Comparison of ENCODE assay signal across 10 mouse cellular contexts in genomic region chr2:158359757-158360620, GRCm38 (mm10). TPM values are rescaled to one million over a fixed set of nuclear protein-coding genes. Genes with fewer than 3 reads are reported as not detected.
A peak's percentile ranks its signal among the peaks of the same experiment; 100 is the strongest.
DNase-seq lines count a peak whose midpoint lies in the region; ATAC-seq and TF ChIP-seq lines count a peak whose summit lies in the region.
"Had no signal": no experiment of that assay in that cellular context is flagged by ENCODE, and none has a peak within 500 bp of the region (broad histone marks: within the 10 kb centered on the region; RNA-seq: fewer than 3 reads in every experiment).

No protein-coding gene starts in this region.

- DNase-seq in layer of hippocampus, adult 2 months (ENCODE audit: low spot score in 2 of 2): no peak
- no peak for DNase-seq in layer of hippocampus, adult 9-10 months (ENCODE audit: low spot score)
- no peak for DNase-seq in embryonic facial prominence, embryonic 14.5 days (ENCODE audit: low spot score)
- DNase-seq in midbrain, postnatal 0 days (ENCODE audit: low spot score): no peak
- DNase-seq in adrenal gland, postnatal 4 days (ENCODE audit: low spot score in 2 of 2): no peak
- DNase-seq in heart, adult 18-20 months: no peak
- DNase-seq: right cerebral cortex, postnatal 14 days had no signal

- no peak for TF ChIP-seq CTCF in layer of hippocampus, adult 2 months (conservative IDR thresholded peaks at IDR 0.05)
- TF ChIP-seq CTCF in midbrain, postnatal 0 days (IDR thresholded peaks at IDR 0.05): no peak

- H3K9ac ChIP-seq in embryonic facial prominence, embryonic 14.5 days (ENCODE audit: low read depth, low read length): peak overlapping the region; percentile 88
- peak overlapping the region; percentile 98 for H3K9ac ChIP-seq in kidney, embryonic 14.5 days (ENCODE audit: low read depth, low read length)
- H3K9ac ChIP-seq in midbrain, postnatal 0 days (replicated peaks; ENCODE audit: low read length, poor library complexity, severe bottlenecking): peak overlapping the region; percentile 86

- H3K4me1 ChIP-seq in embryonic facial prominence, embryonic 14.5 days (ENCODE audit: control insufficient read depth, insufficient read depth, low read length): peaks cover 13% of the 10 kb centered on the region
- peaks cover 18% of the 10 kb centered on the region for H3K4me1 ChIP-seq in kidney, embryonic 14.5 days (ENCODE audit: control insufficient read depth, insufficient read depth, low read length)
- no peaks in the 10 kb centered on the region for H3K4me1 ChIP-seq in midbrain, postnatal 0 days (ENCODE audit: insufficient read depth, low read length)

- peak overlapping the region; percentile 84; the same call in 1 of the 2 replicates for H3K27ac ChIP-seq in layer of hippocampus, adult 2 months
- H3K27ac ChIP-seq in embryonic facial prominence, embryonic 14.5 days (replicated peaks; ENCODE audit: low read depth, low read length): no peak overlapping the region
- H3K27ac ChIP-seq in kidney, embryonic 14.5 days (ENCODE audit: low read depth, low read length): 0 out of 2 replicates have a peak overlapping the region, but pooled peaks have one; percentile 86
- no peak overlapping the region for H3K27ac ChIP-seq in midbrain, postnatal 0 days (ENCODE audit: low read depth, low read length)

- no peaks in the 10 kb centered on the region for H3K27me3 ChIP-seq in embryonic facial prominence, embryonic 14.5 days (replicated peaks; ENCODE audit: control insufficient read depth, insufficient read depth, low read length)
- H3K27me3 ChIP-seq in kidney, embryonic 14.5 days (ENCODE audit: control insufficient read depth, insufficient read depth, low read length): no peaks in the 10 kb centered on the region
- no peaks in the 10 kb centered on the region for H3K27me3 ChIP-seq in midbrain, postnatal 0 days (ENCODE audit: insufficient read depth, low read length)
- H3K27me3 ChIP-seq: Patski had no signal

- no peak for ATAC-seq in embryonic facial prominence, embryonic 14.5 days (ENCODE audit: low read depth)
- ATAC-seq in kidney, embryonic 14.5 days (ENCODE audit: low FRiP score, low TSS enrichment): no peak
- no peak for ATAC-seq in midbrain, postnatal 0 days (ENCODE audit: low FRiP score)
- ATAC-seq in inflammation-experienced regulatory T-cells, adult 6 months: no peak

- peaks cover 55% of the 10 kb centered on the region for H3K36me3 ChIP-seq in embryonic facial prominence, embryonic 14.5 days (ENCODE audit: control insufficient read depth, insufficient read depth, low read length)
- peaks cover 55% of the 10 kb centered on the region for H3K36me3 ChIP-seq in kidney, embryonic 14.5 days (ENCODE audit: control insufficient read depth, insufficient read depth, low read length)
- peaks cover 46% of the 10 kb centered on the region for H3K36me3 ChIP-seq in midbrain, postnatal 0 days (ENCODE audit: insufficient read depth, low read length)

- H3K9me3 ChIP-seq in embryonic facial prominence, embryonic 14.5 days (ENCODE audit: control insufficient read depth, low read length): no peaks in the 10 kb centered on the region
- no peaks in the 10 kb centered on the region for H3K9me3 ChIP-seq in kidney, embryonic 14.5 days (ENCODE audit: control insufficient read depth, low read length)
- no peaks in the 10 kb centered on the region for H3K9me3 ChIP-seq in midbrain, postnatal 0 days (ENCODE audit: low read length)

- H3K4me2 ChIP-seq in embryonic facial prominence, embryonic 14.5 days (ENCODE audit: low read depth, low read length): peak overlapping the region; percentile 72
- H3K4me2 ChIP-seq in kidney, embryonic 14.5 days (replicated peaks; ENCODE audit: low read depth, low read length): peak overlapping the region; percentile 76
- H3K4me2 ChIP-seq in midbrain, postnatal 0 days (ENCODE audit: low read depth, low read length, poor library complexity, severe bottlenecking): peak overlapping the region; percentile 79

- peak overlapping the region; percentile 88 for H3K4me3 ChIP-seq in layer of hippocampus, adult 2 months
- H3K4me3 ChIP-seq in embryonic facial prominence, embryonic 14.5 days (ENCODE audit: low read depth, low read length): peak overlapping the region; percentile 70
- H3K4me3 ChIP-seq in kidney, embryonic 14.5 days (ENCODE audit: low read length): peak overlapping the region; percentile 96
- H3K4me3 ChIP-seq in midbrain, postnatal 0 days (ENCODE audit: low read depth, low read length): peak overlapping the region; percentile 72

- WGBS in embryonic facial prominence, embryonic 14.5 days: 60% methylated on average over 12 of the region's 12 CpGs
- 50% methylated on average over 12 of the region's 12 CpGs for WGBS in kidney, embryonic 14.5 days
- WGBS in midbrain, postnatal 0 days: 74% methylated on average over 12 of the region's 12 CpGs

RNA-seq across cellular contexts. Expression of gene Snhg11, which starts 15.4 kb away (rescaled TPM):
- 100 to 1,000 TPM; 566 to 626 TPM for total RNA-seq in layer of hippocampus, adult 2 months (2021)
- 7.8 and 10.2 TPM in 2 replicates for polyA plus RNA-seq in embryonic facial prominence, embryonic 14.5 days (2014; fragmentation: Nextera tagmentation; extraction: Ambion mirVana)
- polyA plus RNA-seq in kidney, embryonic 14.5 days (2014; fragmentation: Nextera tagmentation; extraction: Ambion mirVana): 4.5 and 8.5 TPM in 2 replicates
- 169 and 264 TPM in 2 replicates for total RNA-seq in midbrain, postnatal 0 days (2014; rRNA removed)
- polyA plus RNA-seq in midbrain, postnatal 0 days (2015; fragmentation: Nextera tagmentation; extraction: Ambion mirVana): 514 and 635 TPM in 2 replicates
- polyA plus RNA-seq in inflammation-experienced regulatory T-cells, adult 6 months (2017; shearing (Covaris generic)): under 1 TPM in 2 of 3 experiments, not detected in 1; 0.10 to 0.11 TPM
- 10 to 100 TPM in 1 of 2 experiments, 1 to 10 TPM in 1; 8.4 to 14.9 TPM for total RNA-seq in adrenal gland, postnatal 4 days (2021)
- under 1 TPM; 0.15 to 0.26 TPM for total RNA-seq in heart, adult 18-20 months (2021)
- polyA plus RNA-seq: Patski had no signal

RNA-seq across cellular contexts. Expression of gene Ralgapb, which starts 49.7 kb away (rescaled TPM):
- 10 to 100 TPM; 95.2 to 95.8 TPM for total RNA-seq in layer of hippocampus, adult 2 months (2021)
- 18.0 and 18.8 TPM in 2 replicates for polyA plus RNA-seq in embryonic facial prominence, embryonic 14.5 days (2014; fragmentation: Nextera tagmentation; extraction: Ambion mirVana)
- 20.0 and 25.9 TPM in 2 replicates for polyA plus RNA-seq in kidney, embryonic 14.5 days (2014; fragmentation: Nextera tagmentation; extraction: Ambion mirVana)
- 59.0 and 71.7 TPM in 2 replicates for total RNA-seq in midbrain, postnatal 0 days (2014; rRNA removed)
- 16.0 and 17.7 TPM in 2 replicates for polyA plus RNA-seq in midbrain, postnatal 0 days (2015; fragmentation: Nextera tagmentation; extraction: Ambion mirVana)
- 10 to 100 TPM; 13.3 to 18.2 (median 13.8) TPM for polyA plus RNA-seq in inflammation-experienced regulatory T-cells, adult 6 months (2017; shearing (Covaris generic))
- total RNA-seq in adrenal gland, postnatal 4 days (2021): 10 to 100 TPM; 37.3 to 48.5 TPM
- 10 to 100 TPM; 35.0 to 35.8 TPM for total RNA-seq in heart, adult 18-20 months (2021)

RNA-seq across cellular contexts. Expression of gene Lbp, which starts 53.7 kb away (rescaled TPM):
- 1 to 10 TPM; 1.4 to 1.8 TPM for total RNA-seq in layer of hippocampus, adult 2 months (2021)
- polyA plus RNA-seq in embryonic facial prominence, embryonic 14.5 days (2014; fragmentation: Nextera tagmentation; extraction: Ambion mirVana): 7.8 and 11.9 TPM in 2 replicates
- polyA plus RNA-seq in kidney, embryonic 14.5 days (2014; fragmentation: Nextera tagmentation; extraction: Ambion mirVana): 26.4 and 30.9 TPM in 2 replicates
- 8.8 and 17.8 TPM in 2 replicates for total RNA-seq in midbrain, postnatal 0 days (2014; rRNA removed)
- polyA plus RNA-seq in midbrain, postnatal 0 days (2015; fragmentation: Nextera tagmentation; extraction: Ambion mirVana): 4.2 and 5.6 TPM in 2 replicates
- 1 to 10 TPM in 1 of 3 experiments, not detected in 2; 1.0 TPM for polyA plus RNA-seq in inflammation-experienced regulatory T-cells, adult 6 months (2017; shearing (Covaris generic))
- total RNA-seq in adrenal gland, postnatal 4 days (2021): 10 to 100 TPM; 23.0 to 36.4 TPM
- 1 to 10 TPM; 6.2 to 7.0 TPM for total RNA-seq in heart, adult 18-20 months (2021)

Comparison
In these comparisons a context has a peak if more than half of its experiments do, and no peak if none do; other contexts are left out.
1. H3K27ac ChIP-seq: peak in layer of hippocampus, adult 2 months (single experiment) and kidney, embryonic 14.5 days (single experiment); none in embryonic facial prominence, embryonic 14.5 days (single experiment) and midbrain, postnatal 0 days (single experiment).
2. RNA of gene Snhg11, which starts 15.4 kb away (total RNA-seq): 566 to 626 TPM in layer of hippocampus, adult 2 months and 169 to 264 TPM in midbrain, postnatal 0 days; 8.4 to 14.9 TPM in adrenal gland, postnatal 4 days and 0.15 to 0.26 TPM in heart, adult 18-20 months; every median in the first group is over 10 times any median in the second.
3. Peak in every context shown above with its lines, with median percentiles within 50 percentile points of each other: H3K4me3 ChIP-seq, H3K4me2 ChIP-seq and H3K9ac ChIP-seq.